Mouse (Mus musculus): Measurements from ENCODE around the gene Kdm4a.

- TF ChIP-seq POLR2A (IDR thresholded peaks at IDR 0.05; ENCODE audit: insufficient read depth, low read depth, low read length) = no peak
- TF ChIP-seq CTCF (IDR thresholded peaks at IDR 0.05; ENCODE audit: insufficient read depth, low read depth, low read length) = no peak
Observed at GRCm38 (mm10) chr4:118135414-118135813, 44.4 kb downstream of the Kdm4a start.
